Mouse (Mus musculus) spleen, adult 2 months (tissue): ENCODE data around the gene Triml2. TPM values are rescaled to one million over a fixed set of nuclear protein-coding genes. Genes with fewer than 3 reads are reported as not detected.

Source experiments
- DNase-seq, 2 experiments: peaks; one replicate each; pipeline versions ENCODE4 v3.0.0 to v3.0.0-alpha.2; 2012 to 2021; ENCODE audit warnings: low spot score in 2 of 2, low read depth in 1 of 2
- H3K27ac ChIP-seq: fragments of 200-500 bp; 2 replicates; pipeline ENCODE4 v1.5.1; 2012; ENCODE audit warnings: low read length, inconsistent platforms; ENCODE audit not compliant: insufficient read depth
- H3K27me3 ChIP-seq: fragments of 200-500 bp; 2 replicates; pipeline ENCODE4 v1.6.1; 2012; ENCODE audit warnings: mild to moderate bottlenecking, moderate library complexity, low read length, inconsistent platforms; ENCODE audit not compliant: control insufficient read depth, insufficient read depth
- H3K36me3 ChIP-seq: fragments of 200-500 bp; 2 replicates; pipeline ENCODE4 v1.6.1; 2012; ENCODE audit warnings: mild to moderate bottlenecking, low read length, inconsistent platforms; ENCODE audit not compliant: control insufficient read depth, insufficient read depth
- H3K4me1 ChIP-seq: fragments of 200-500 bp; 2 replicates; pipeline ENCODE4 v1.6.1; 2011; ENCODE audit warnings: inconsistent platforms; ENCODE audit not compliant: control insufficient read depth, insufficient read depth, insufficient read length
- H3K4me3 ChIP-seq: fragments of 200-500 bp; 2 replicates; pipeline ENCODE4 v1.5.1; 2011; ENCODE audit warnings: mild to moderate bottlenecking, inconsistent platforms; ENCODE audit not compliant: insufficient read depth, insufficient read length; ENCODE audit errors: extremely low read depth
- CTCF ChIP-seq: fragments of 200-500 bp; IDR thresholded peaks from 2 replicates; pipeline ENCODE4 v1.5.1; 2011; ENCODE audit warnings: mild to moderate bottlenecking, inconsistent platforms; ENCODE audit not compliant: insufficient read depth, insufficient read length, insufficient replicate concordance; ENCODE audit errors: extremely low read depth
- POLR2A ChIP-seq: fragments of 200-500 bp; IDR thresholded peaks from 2 replicates; pipeline ENCODE4 v1.6.1; 2011; ENCODE audit warnings: low read depth, low read length, inconsistent platforms
- WGBS: fragments of 180-500 bp; shearing (Covaris S2); methylation state at CpG from one replicate; pipeline ENCODE4 v1.1.7; 2018; 5-methylcytosine and 5-hydroxymethylcytosine counted together
- polyA plus RNA-seq: library from polyadenylated mRNA; depleted of rRNA; stranded (reverse); fragments of >200 nt; gene quantifications from 2 replicates; pipeline ENCODE4 v1.2.3, GENCODE M21; 2012; rRNA removed

Triml2 gene
- polyA plus RNA-seq: not detected in 2 replicates

DNA sequence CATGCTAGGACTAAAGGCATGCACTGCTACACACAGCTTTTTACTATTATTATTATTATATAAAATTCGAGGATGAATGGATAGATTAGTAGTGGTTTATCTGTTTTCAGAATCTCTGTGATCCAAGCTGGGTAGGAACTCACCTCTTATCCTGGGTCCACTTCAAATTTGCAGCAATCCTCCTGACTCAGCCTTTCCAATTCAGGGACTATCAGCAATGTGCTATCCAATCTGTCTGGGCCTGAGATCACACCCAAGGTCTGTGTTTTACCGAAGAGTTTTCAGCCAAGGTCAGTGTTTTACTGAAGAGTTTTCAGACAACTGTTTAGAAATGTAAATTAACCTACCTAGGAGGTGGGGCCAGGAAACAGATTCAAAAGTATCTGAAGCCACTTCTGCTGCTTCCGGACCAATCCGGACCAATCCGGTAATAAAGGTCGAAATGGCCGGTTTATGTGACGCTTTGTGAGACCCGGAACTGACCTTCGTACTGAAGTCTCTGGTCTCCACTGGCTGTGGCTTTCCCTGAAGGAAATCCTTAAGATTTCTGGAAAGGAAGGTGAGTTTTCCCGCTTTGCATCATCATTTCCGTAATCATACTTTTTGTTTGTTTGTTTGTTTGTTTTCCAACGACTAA is at the start of gene Triml2:
Gene Triml2 (plus strand): TSS at position 488 of the 637 bp plus-strand sequence.
- DNase-seq: no peak
- Histone ChIP-seq H3K36me3 (no peaks in the 10 kb centered on the region), H3K27ac (no peak within 1 kb of the TSS), H3K27me3 (no peaks in the 10 kb centered on the region), H3K4me3 (no peak within 1 kb of the TSS), H3K4me1 (no peaks in the 10 kb centered on the region)
- no peak for TF ChIP-seq CTCF
- no peak for TF ChIP-seq POLR2A
- 92% methylated on average over 13 of the region's 13 CpGs for WGBS

DNA sequence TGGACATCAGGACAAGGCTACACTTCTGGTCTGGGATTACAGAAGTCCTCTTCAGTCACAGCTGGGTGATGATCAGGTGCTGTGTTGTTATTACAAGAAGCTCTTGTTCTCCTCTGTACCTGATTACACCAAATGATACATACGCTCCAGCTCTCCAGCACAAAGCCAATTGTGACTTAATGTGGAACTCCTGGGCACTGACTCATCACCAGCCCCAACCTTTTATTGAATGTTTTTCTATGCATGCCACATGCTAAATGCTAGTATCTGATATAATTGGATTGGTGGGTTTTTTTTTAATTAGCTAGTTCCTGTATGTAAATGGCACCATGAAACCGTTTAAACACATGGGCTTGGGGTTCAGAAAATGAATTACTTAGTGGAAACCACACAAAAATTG is 39.0 kb upstream of the Triml2 start, which contains the start of gene Triml1:
Gene Triml1 (minus strand): TSS at position 101 of the 400 bp plus-strand sequence.
- H3K36me3 ChIP-seq: no peaks in the 10 kb centered on the region
- no peak within 1 kb of the TSS for H3K4me3 ChIP-seq
- DNase-seq: no peak
- H3K27ac ChIP-seq: no peak within 1 kb of the TSS
- WGBS: 77% methylated on average over 2 of the region's 2 CpGs
- no peaks in the 10 kb centered on the region for H3K27me3 ChIP-seq
- TF ChIP-seq CTCF: no peak
- TF ChIP-seq POLR2A: no peak
- no peaks in the 10 kb centered on the region for H3K4me1 ChIP-seq

- Histone ChIP-seq H3K27me3 (no peaks in the 10 kb centered on the region), H3K27ac (no peak overlapping the region), H3K4me3 (no peak overlapping the region), H3K4me1 (no peaks in the 10 kb centered on the region), H3K36me3 (no peaks in the 10 kb centered on the region)
- no peak for TF ChIP-seq POLR2A
- TF ChIP-seq CTCF: no peak
- WGBS: 90% methylated on average over 9 of the region's 9 CpGs
- no peak for DNase-seq
Observed at GRCm38 (mm10) chr8:43149307-43149706, 31.0 kb upstream of the Triml2 start.

DNA sequence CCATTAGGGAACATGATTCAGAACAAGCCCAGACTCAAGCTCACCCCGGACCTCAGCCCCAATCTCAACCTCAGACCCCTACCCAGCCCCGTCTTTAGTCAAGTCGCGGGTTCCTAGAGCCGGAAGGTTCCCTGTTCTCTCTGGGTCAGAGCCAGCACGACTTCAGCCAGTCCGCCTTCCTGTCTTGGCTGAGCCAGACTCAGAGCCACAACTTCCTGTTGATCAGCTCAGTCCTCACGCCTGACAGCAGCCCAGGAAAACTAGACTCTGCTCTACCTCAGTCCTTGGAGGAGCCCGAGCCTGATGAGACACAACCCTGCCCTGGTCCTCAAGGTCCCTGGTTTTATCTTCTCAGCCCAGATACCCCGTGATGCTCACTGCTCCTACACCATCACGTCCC is 17.1 kb upstream of the Triml2 start:
- no peak for DNase-seq
- no peak for TF ChIP-seq CTCF
- no peak for TF ChIP-seq POLR2A
- no peak overlapping the region for H3K27ac ChIP-seq
- WGBS: 49% methylated on average over 11 of the region's 11 CpGs
- H3K4me1 ChIP-seq: no peaks in the 10 kb centered on the region
- H3K36me3 ChIP-seq: no peaks in the 10 kb centered on the region
- no peak overlapping the region for H3K4me3 ChIP-seq
- H3K27me3 ChIP-seq: no peaks in the 10 kb centered on the region

- H3K27me3 ChIP-seq: no peaks in the 10 kb centered on the region
- DNase-seq: no peak
- TF ChIP-seq CTCF (no peak), POLR2A (no peak)
Observed at GRCm38 (mm10) chr8:43164453-43164852, 15.9 kb upstream of the Triml2 start.

GRCm38 (mm10) chr8:43168083-43168482 is 12.3 kb upstream of the Triml2 start:
- DNase-seq: no peak
- TF ChIP-seq POLR2A (no peak), CTCF (no peak)
- WGBS: 74% methylated on average over 4 of the region's 4 CpGs

More at GRCm38 (mm10) chr8:43164453-43164852, 15.9 kb upstream of the Triml2 start:
- H3K4me1 ChIP-seq: no peaks in the 10 kb centered on the region
- no peaks in the 10 kb centered on the region for H3K36me3 ChIP-seq
- WGBS: 66% methylated on average over 3 of the region's 3 CpGs
- H3K4me3 ChIP-seq: no peak overlapping the region
- no peak overlapping the region for H3K27ac ChIP-seq

GRCm38 (mm10) chr8:43169249-43169755 is 11.0 kb upstream of the Triml2 start:
- no peak for DNase-seq
- WGBS: 89% methylated on average over 6 of the region's 6 CpGs
- Histone ChIP-seq H3K27ac (no peak overlapping the region), H3K27me3 (no peaks in the 10 kb centered on the region), H3K36me3 (no peaks in the 10 kb centered on the region), H3K4me3 (no peak overlapping the region), H3K4me1 (no peaks in the 10 kb centered on the region)
- no peak for TF ChIP-seq CTCF
- TF ChIP-seq POLR2A: no peak

More at GRCm38 (mm10) chr8:43168083-43168482, 12.3 kb upstream of the Triml2 start:
- Histone ChIP-seq H3K36me3 (no peaks in the 10 kb centered on the region), H3K4me1 (no peaks in the 10 kb centered on the region), H3K4me3 (no peak overlapping the region), H3K27me3 (no peaks in the 10 kb centered on the region), H3K27ac (no peak overlapping the region)
